Mouse (Mus musculus) frontal cortex, postnatal 25 days (tissue): ENCODE measurements around the gene Ccdc144b.

Experiments
- DNase-seq, 2 experiments: peaks; one replicate each; pipeline ENCODE4 v3.0.0; 2022; ENCODE audit warnings: low spot score in 2 of 2

The Ccdc144b gene

DNA sequence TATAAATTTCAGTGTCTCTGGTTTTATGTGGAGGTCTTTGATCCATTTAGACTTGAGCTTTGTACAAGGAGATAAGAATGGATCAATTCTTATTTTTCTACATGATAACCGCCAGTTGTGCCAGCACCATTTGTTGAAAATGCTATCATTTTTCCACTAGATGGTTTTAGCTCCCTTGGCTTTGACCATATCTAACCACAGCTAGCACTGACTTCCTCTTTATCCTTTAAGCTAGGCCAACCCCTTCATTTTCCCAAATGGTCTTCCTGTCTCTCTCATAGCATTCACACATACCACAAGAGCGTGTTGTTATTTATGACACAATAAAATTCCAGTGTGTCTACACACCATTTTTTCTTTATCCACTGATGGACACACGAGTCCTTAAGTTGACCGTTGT is 23.4 kb downstream of the Ccdc144b start:
- no peak for DNase-seq

DNA sequence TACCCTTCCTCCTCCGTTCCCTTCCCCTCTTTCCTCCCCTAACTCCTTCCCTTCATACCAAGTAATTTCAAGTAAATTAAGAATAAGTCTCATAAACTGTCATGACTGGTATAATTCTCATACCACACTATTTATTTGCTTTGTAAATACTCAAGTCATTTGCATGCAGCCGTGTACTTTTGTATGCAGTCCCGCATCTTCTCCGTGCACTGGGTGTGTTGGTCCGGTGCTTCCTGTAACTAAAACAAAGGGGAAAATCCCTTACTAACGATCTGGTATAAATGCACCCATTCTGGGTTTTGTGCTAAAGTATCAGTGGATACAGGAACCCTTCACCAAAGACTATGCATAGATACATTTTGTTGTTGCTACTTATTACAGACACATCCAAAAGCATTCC is 27.6 kb downstream of the Ccdc144b start:
- DNase-seq = no peak

DNA sequence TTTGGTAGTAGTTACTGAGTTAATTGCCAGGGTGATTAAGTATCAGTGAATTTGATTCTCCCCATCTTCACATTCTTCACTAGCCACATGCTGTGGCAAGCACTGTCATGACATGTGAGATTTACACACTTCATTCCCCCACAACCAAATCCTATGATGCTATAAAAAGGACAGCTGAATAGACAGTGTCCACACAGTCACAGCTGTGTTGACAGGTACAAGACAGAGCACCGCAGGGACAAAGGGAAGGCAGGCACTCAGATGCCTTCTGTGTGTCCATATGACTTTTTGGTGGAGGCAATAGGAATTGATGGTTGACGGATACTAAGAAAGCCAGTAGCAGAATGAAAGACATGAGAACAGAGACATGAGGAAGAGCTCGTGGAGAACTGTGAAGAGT is 42.1 kb downstream of the Ccdc144b start:
- no peak for DNase-seq

DNA sequence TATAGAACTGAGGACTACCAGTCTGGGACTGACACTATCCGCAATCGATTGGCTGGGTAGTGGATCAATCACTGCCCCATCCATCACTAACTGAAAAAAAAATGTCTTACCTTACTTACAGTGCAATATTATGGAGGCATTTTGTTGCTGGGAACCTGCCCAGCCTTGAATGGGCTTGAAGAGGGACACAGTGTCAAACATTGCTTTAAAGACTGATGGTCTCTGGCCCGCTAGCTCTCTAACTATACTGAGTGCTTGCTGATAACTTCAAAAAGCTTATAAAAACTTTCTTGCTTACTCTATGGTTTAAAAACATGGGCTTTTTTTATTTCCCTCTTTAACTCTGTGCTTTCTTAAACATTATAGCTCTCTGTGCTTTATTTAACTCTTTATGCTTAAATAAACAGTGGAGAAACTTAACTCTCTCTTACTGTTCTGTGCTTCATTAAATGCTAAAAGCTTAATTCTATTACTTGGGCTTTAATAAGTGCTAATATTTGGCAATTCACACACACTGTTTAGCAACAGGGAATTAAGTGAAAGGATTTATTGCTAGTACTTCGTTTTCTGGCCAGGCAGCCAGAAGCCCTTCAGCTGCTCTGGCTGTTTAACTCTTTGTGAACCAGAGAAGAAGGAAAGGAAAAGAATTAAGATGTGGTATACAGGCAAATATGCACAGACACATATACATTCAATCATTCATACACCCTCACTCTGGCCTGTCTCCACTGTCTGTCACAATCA is 44.8 kb downstream of the Ccdc144b start:
- no peak for DNase-seq

DNA sequence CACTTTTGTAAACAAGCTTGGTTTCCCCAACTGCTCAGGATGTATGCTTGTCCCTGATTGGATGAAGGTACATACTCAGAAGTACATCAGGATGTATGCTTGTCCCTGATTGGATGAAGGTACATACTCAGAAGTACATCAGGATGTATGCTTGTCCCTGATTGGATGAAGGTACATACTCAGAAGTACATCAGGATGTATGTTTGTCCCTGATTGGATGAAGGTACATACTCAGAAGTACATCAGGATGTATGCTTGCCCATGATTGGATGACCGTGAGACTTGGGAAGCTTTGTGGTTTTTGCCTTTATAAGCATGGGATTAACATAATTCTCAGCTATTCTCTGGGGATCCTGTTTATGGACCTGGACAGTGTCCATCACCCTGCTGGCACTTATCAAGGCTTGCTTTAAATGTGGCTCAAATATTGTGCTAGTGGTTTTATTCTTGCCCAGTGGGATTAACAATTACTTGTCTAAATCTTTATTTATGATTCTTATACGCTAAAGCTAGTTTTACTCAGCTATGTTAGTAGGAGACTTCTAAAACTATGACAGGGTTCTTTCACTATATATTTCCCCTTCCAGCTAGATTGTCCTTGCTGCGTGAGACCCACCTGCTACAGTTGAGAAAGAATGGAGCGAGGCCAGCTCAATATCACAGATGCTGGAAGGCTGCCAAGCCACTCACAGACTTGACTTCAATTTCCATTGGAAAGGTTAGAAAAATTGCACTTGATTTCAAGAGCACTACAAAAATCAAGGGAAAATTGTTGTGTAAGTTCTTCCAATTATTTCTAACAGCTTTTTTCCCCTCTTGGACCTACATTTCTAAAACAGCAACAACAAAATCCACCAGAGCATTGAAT is 49.1 kb downstream of the Ccdc144b start:
- no peak for DNase-seq

DNA sequence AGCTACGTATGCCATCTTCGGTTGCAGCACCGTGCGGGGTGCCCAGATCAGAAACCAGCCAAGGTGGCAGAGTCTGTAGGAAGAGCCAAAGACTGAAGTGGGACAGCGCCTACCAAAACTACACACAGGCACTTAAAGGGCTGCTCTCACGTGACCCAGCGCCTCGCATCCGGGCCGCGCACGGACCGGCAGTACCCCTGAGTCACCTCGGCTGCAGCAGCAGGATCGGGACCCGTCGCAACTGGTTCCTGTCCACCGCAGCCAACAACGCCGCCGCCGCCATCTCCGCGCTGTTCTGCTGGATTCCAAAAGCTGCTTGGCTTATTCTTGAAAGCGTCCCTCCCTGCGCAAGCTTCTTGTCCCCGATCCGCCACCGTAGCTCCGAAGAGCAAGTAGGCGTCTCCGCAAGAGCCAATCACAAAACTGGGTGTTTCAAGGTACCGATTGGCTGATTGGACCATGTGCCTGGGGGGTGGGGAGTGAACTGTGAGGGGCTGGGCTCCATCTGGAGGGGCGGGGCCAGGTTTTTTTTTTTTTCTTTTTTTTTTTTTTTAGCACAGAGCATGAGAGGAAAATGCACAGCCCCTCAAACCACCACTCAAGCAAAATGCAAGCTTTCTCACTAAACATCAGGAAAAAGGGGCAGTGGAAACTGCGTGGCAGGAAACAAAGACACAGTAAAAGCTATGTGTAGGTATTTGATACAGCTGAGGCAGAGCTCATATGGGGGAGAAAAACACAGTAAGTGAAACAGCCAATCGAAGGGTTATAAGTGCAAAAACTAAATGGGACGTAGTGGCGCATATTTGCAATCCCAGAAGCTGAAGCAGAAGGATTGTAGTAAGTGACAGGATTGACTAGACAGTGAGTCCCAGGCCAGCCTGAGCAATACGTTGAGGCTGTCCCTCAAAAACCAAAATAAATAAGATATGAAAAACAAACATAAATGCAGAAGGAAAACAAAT is 52.8 kb downstream of the Ccdc144b start, which contains the start of gene Mccc1:
Gene Mccc1 (minus strand): TSS at position 404 of the 965 bp plus-strand sequence.
- peak; percentile 95 for DNase-seq

DNA sequence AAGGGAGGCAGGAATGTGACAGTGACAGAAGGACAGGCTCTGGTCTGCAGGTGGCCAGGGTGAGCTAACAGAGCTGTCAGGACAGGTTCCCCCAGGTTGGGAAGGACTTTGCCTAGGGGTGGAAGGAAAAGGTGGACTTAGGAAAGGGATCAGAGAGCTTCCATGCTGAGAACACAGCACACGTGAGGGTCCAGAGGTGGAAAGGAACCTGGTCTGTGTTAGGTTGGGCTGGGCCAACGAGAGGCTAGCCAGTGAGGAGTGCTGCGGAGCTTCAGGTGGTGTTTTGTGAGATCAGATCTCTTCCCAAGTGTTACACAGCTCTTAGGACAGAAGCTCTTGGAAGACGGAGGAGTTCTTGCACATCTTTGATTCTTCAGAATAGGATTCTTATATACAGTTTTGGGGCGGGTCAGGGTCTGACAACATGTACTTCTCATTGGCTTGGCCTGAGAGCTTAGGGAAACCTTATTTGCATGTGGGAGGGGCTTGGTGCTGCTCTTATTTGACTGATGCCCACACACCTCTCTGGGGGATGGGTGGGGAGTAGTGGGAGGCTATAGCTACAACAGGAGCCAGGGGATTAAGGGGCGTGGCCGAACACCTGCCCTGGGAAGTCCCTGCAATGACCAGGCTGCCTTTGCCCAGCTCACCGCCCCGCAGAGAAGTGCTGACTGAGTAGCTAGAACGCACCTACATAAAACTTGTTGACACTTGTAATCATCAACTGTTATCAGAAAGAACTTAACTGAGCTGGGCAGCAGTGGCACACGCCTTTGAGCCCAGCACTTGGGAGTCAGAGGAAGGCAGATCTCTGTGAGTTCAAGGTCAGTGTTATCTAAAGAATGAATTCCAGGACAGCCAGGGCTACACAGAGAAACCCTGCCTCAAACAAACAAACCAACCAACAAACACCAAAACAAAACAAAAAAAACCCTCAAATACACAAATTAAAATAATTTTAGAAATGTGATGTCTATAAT is 58.5 kb downstream of the Ccdc144b start:
- DNase-seq = no peak

DNA sequence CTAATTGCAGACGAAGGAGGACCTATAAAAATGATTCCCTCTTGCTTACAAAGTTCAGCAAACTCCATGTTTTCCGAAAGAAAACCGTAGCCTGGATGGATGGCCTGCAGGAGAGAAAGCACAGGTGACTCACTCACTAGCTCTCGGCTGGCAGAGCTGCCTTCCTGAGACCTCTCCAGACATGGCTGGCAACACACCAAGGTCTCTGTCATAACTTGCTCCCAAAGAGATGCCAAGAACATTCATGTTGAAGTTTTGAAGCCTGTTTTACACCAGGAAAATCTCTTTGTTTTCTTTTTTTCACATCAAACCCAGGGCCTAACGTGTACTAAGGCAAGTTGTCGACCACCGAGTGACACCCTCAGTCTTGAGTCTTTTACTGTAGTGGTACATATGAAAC is 62.6 kb downstream of the Ccdc144b start:
- no peak for DNase-seq

DNA sequence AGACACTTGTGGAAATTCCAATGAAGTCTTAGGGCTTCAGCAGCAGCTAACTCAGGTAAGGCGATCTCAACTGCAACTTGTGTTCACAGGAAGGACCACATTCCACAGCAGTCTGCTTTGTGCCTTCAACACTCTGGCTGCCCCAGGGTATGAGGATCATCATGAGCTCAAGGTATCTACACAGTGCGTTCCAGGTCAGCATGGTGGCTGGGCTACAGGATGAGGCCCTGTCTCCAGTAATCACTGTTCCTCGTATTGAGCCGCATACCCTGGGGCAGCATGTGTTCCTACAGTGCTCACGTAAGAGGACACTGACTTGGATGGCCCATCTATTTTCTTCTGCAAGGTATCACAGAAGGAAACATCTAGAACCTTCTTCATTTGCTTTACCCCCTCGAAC is 65.3 kb downstream of the Ccdc144b start:
- DNase-seq = no peak

DNA sequence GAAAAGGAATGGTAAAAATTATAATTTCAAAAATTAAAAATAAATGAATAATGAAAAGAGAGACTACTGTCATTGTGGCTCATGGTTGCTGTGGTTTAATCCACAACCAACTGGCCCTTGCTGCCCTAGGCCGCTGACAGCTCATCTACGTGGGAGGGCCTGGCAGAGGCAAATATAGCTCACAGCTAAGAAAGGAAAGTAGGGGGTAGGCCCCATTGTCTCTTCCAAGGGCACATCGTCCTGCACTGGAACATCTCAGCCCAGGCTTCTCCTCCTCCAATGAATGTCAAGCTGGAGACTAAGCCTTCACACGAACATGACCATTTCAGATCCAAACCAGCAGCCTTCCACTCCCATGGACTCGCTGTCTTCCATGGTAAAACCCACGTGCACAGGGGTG is 67.1 kb downstream of the Ccdc144b start:
- no peak for DNase-seq

DNA sequence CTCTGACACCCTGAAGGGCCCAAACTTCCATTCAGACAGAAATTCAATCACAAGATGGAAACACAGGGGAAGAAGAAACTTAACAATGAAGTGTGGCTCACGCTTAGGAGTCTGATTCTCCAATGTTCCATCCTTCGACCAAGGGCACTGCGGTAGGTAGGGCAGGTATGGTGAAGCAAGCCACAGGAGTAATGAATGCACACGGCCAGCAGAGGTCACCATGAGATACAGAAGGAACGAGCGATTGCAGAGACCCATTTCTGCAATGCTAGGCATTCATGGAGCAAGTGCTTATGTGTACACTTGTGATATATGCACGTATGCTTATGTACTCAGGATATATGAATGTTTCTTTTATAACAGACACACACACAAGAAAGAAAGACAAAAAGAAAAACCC is 79.8 kb downstream of the Ccdc144b start:
- DNase-seq = no peak

DNA sequence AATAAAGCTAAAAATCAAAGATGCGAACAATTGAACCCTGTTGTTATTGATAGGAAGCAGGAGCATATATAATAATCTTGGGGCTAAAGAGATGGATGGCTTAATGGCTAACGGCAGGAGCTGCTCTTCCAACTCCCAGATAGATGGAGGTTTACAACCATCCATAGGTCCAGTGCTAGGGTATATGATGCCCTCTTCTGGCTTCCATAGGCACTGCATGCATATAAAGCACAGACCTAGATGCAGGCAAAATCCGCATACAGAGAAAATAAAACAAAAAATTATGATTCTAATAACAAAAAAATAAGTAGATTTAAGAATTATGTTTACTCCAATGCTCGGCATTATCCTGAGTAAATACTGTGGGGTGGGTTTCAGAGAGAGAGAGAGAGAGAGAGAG is 80.4 kb downstream of the Ccdc144b start:
- no peak for DNase-seq

DNA sequence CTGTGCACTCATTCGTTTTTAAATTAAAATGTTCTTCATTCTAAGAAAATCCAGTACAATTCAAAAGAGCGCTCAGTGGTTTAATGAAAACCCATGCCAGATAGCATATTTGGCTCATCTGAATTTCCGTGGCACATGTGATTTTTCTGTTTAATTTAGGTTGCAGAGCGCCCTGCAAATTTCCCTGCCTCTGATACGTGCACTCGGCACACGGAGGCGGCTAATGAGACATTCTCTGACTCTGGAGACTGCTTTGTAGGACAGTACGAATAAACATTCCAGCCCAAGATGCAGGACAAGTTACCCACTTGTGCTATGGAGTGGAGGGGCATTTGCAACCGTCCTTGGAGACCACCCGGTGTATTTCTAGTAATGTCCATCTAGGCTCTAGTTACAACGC is 82.2 kb downstream of the Ccdc144b start:
- no peak for DNase-seq

DNA sequence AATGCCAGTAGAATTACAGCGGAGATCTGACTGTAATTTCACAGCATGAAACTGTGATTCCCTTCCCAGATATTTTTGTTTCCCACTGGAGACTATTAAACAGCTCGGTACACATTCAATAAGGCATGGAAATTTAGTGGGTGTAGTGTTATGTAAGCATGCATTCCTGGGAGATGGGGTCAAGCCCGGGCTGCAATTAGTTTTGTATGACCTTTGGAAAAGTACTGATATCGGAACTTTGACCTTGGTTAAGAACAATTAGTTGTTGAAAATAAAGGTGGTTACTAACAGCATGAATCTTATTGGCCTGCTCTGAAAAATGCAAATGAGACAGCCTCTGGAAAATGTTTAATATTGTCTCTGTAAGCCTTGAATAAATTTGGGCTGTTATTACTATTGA is 82.9 kb downstream of the Ccdc144b start:
- DNase-seq = no peak

DNA sequence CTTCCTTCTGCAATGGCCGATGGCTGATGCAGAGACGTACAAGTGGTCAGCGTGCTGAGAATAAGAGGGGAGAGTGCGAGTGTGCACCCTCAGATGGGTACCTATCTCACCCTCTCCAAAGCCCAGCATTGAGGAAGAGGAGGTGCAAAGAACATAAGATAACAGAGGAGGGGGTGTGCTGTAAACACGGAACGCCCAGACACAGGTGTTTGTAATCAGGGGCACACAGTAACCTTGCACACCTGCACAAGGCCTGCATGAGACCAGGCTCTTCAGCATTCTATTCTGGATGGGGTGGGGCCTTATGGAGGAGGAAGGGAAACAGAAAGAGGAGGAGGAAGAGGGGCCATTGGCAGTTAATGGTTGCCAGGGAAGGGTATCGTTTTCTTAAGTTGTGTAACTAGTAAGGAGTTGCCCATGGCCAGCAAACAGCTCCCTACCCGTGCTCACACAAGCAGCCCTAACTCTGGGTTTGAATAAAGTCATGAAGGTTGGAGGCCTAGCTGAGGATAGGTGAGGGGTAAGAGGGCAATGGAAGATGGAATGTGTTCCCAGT is 85.9 kb downstream of the Ccdc144b start:
- no peak for DNase-seq

DNA sequence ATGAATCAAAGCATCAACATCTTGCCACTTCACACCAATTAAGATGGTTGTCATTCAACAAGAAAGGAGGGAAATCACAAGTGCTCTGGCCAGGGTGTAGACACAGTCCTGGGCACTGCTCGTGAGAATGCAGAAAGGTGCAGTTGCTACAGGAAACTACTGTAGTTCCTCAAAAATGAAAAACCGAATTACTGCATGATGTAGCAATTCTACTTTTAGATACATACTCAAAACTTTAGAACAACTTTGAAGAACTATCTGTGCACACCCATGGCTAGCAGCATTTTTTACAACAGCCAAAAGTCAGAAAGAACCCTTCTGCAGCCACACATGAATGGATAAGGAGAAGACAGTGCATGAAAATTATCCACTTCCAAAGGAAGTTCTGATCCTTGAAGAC is 86.9 kb downstream of the Ccdc144b start:
- DNase-seq = no peak

DNA sequence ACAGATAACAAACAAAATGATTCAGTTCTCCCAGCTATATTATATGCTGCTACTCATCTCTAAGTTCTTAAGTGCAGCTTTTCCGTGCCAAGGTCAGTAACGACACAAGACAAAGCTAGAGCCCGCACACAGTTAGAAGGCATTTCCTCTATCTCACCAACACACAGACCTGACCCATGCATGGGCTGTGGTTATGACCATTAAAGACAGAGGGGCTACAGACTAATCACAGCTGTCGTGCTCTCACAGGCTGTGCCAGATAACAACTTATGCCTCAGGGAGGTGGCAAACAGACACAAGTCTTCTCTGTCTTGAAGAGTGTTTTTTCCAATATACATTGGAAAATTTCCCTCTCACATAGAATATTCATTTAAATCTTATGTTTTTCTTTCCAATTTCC is 88.4 kb downstream of the Ccdc144b start:
- DNase-seq = no peak

DNA sequence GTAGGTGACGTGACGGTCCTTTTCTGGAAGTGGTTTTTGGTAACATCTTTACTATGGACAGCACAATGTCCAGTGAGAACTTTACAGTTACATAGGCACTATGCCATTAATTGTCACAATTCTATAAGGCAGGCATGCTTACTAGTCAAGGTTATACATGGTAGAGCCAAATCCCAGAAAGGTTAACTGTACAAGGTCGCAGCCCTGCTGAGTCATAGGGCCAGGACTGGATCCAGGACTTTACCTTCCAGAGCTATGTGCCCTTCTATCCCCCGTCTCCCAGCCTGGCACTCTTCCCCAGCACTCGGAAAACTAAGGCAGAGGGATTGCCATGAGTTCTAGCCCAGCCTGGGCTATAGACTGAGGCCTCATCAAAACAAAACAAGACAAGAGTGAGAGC is 89.4 kb downstream of the Ccdc144b start:
- no peak for DNase-seq

DNA sequence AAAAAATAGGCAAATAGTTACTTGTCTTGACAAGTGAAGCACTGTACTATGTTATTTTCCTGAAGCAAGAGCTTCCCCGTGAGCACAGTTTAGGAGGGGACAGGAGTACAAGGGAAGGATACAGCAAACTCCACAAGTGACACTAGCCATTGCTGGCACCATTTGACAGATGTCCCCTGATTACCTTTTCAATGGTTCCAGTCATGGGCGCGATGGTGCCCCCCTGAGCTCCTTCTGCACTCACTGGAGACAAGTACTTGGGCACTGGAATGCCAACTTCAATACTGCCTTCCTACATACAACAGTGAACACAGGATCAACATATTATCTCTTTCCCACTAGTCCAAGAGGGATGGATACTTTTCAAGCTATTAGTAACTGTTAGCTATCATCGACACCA is 89.9 kb downstream of the Ccdc144b start:
- DNase-seq = no peak

DNA sequence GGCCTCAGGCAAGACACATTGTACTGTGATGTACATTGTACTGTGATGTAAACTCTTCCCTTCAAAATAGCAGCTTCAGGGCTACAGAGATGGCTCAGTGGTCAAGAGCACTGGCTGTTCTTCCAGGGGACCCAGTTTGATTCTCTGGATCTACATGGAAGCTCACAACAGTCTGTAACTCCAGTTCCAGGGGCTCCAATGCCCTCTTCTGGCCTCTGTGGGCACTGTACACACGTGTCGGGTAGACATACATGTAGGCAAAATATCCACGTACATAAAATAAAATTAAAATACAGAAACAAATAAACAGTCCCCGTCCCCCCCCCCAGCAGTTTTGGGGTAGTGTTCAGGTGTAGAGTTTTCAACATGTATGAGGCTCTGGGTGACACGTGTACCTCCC is 90.4 kb downstream of the Ccdc144b start:
- DNase-seq = no peak
